Mouse (Mus musculus): ENCODE results near the gene Tmem97.

DNA sequence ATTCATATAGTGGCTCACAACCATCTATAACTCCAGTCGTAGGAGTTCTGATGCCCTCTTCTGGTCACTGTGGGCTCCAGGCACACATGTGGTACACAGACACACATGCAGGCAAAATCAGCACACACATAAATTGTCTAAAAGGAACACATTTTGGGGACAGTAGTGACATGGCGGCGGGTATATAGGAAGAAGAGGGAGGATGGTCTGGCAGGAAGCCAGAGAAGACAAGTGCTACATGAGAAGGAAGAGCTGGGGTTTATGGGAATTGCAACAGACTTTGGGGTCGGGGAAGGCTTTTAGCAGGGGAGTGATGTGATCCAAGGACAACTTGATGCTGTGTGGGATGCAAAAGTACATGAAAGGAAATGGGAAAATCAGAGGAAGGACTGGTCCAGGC, 16.1 kb downstream of the Tmem97 start:
- TF ChIP-seq CTCF (IDR thresholded peaks at IDR 0.05) (peak; percentile 43), EP300 (IDR thresholded peaks at IDR 0.05) (no peak)
